Mouse (Mus musculus) adrenal gland, postnatal 36 days (tissue): ENCODE measurements around the gene Ppp2r3a. TPM values are rescaled to one million over a fixed set of nuclear protein-coding genes. Genes with fewer than 3 reads are reported as not detected.

Source experiments
- DNase-seq, 2 experiments: peaks; one replicate each; pipeline ENCODE4 v3.0.0; 2021; ENCODE audit warnings: mixed read lengths in 1 of 2
- total RNA-seq, 2 experiments: library from RNA; stranded (reverse); gene quantifications; 2 replicates each; pipeline ENCODE4 v1.2.3; 2021

The Ppp2r3a gene
- total RNA-seq, 2 experiments from 2014 or later: 22.2 to 27.7 TPM

DNA sequence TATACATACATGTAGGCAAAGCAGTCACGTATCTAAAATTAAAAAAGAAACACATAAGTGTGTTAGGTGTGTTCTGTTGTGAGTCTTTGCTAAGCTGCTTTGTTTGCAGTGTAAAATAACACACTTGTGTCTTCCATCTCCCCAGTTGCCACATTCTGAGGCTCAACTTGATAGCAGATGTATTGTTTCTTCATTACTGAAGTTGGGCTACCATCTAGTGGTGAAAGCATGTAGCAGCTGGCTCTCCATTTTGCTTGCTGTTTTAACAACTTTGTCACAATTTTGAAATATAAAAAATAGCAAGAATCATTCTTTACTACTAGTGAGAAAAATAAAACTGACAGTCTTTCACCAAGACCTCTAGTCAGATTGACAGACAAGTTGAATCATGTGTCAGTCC is 92.2 kb downstream of the Ppp2r3a start:
- DNase-seq: peak in 1 of 2 experiments; percentile 4

DNA sequence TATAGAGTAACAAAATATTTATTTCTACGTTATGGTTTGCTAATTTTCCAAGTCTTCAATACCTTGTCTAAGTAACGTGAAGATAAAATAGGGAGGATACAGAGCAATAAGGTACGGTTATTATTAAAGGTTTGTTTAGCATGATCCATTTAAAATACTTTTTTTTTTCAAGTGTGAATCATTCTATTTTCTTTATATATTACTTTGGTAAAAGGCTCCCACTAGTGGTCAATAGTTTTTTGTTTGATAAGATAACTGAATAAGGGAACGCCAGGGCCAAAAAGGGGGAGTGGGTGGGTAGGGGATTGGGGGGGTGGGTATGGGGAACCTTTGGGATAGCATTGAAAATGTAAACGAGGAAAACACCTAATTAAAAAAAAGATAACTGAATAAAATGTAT is 98.7 kb downstream of the Ppp2r3a start:
- DNase-seq: no peak

DNA sequence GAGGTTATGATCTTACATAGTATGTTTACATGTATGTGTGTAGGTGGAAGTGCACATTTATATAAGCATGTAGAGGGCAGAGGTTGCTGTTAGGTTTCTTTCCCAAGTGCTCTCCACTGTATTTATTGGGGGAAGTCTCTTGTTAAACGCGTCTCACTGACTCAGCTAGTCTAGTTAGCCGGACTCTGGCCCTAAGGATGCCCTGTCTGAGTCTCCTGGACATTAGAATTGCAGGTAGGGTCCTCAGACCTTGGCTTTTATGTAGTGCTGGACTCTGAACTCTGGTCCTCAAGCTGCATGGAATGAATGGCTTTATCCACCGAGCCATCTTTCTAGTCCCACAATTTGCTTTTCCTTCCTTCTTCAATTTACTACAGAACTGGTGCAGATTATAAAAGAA is 108.0 kb downstream of the Ppp2r3a start:
- DNase-seq: no peak

DNA sequence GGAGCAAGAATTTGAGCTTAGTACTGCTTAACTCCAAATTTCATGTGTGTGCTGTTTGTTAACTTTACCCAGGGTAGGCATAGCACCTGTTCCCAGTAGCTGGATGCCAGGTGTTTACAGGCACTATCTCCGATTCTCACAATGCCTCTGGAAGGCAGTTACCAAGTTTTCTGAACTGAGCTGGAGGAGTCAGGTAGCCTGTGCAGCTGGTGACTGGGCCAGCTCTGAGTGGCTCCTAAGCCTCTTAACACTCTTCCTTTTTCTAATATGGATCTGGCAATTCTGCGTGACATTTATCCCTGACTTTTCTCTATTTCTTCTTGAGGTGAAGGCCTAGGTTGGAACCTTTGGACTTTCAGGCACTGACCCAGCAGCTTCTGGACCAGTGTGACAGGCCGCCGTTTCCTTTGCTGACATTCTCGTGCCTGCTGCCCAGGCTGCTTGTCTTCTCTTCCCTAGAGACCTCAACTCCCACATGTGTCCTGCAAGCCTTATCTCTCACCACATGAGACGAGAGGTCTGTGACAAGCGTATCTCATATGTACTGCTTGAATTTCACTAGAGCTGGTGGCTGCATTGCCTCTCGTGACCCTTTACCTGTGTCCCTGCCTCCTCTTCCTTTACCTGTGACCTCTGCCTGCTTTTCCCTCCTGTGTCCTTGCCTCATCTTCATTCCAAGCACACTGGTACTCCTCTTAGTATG is 137.3 kb downstream of the Ppp2r3a start:
- DNase-seq: no peak

DNA sequence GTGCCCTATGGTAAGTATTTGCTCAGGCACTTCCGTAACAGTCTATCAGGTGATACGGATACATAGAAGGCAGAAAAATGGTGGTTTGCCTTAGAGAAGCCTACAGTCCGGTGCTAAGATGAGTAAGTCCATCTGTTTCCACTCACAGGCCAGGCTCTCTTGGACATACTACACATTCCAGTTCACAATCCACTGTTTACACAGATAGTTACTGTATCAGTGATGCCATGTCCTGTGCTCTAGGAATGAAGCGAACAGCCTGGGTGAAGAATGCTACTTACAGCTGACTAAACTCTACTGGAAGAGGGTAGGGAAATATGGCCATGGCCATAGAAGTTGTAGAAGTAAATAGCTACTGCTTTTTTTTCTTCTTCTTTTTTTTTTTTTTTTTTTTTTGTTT is 138.3 kb downstream of the Ppp2r3a start:
- no peak for DNase-seq

DNA sequence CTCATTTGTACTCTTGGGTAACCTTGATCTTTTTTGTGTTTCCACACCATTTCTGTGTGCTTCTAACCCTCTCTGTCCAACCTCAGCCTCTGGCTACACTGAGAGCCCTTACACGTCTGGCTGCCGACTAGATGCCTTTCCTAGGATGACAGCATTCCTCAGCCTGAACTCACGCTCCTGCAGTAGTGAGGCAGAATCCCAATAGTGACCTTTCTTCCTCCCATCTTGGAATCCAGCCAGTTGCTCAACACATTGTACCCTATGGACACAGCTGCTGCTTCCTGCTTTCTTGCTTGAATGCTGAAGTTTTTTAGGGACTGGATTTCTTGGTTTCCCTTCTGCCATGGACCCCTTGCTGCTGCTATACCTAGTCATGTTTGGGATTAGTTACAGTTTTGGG is 141.6 kb downstream of the Ppp2r3a start:
- DNase-seq: peak; percentile 22 to 45

DNA sequence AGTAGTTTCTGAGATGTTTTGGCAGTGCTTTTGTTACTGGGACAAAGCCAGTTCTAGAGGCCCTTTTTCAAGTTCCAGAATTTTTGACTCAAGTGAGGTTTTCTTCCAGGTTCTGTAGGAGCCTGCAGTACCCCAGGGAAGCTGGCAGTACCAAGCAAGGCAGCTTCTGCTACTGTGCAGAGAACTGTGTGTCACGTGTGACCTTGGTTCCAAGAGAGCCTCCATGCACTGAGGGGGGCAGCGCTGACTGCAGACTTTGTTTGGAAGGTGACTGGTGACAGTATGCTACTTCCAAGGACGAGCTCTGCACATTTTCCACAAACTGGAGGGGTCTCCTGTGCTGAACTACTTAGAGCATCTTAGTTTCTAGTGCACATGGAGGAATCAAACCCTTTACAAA is 144.2 kb downstream of the Ppp2r3a start:
- DNase-seq: peak; percentile 56 to 70

DNA sequence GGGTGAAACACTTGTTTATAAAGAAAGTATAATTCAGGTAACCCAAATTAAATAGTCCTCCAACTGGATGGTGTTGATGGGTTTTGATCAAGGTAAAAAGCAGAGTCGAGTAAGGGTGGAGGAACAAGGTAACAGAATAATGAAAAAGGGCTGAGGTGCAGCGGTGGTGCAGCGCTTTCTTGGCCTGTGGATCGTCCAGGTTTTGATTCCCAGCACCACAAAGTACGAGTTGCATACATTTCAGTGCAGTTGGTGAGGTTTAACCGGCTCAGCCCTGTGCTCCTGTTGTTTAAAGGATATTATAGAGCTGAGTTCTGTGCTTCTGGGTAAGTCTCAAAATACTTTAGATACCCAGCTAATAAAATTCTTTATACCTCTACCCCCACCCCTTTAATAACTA is 145.9 kb downstream of the Ppp2r3a start:
- DNase-seq: no peak

DNA sequence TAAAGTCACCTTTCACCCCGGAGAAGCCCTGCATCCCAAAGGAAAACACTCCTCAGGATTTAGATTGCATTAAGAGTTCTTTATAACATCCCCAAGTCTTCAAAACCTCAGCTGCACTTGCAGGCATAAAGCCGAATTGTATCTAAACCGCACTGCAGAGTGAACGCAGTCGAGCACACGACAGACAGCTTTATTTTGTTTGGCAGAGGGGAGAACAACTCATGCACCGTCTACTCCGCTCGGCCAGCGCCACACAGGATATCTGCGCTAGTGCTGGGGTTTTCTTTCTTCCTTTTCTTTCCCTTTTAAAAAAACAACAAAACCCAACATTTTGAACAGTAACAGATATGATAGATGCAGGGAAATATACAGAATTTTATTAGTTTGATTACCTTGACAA is 146.7 kb downstream of the Ppp2r3a start:
- DNase-seq: no peak

DNA sequence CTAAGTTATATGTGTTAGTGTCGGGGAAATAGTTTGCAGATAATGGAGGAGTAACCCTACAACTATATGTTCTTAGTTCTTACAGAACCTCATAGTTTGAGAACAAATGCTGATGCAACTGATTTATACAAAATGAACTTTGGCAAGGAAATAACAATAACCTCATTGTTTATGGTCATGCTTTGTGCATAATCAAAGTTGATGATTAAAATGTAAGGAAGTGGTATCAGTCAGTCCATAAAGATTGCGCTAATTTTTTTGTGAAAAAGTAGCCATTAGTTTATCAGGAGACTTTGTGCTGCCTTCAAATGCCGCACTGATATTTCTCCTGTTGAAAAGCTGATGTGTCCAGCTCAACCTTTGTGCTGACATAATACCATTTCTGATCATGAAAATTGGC is 149.3 kb downstream of the Ppp2r3a start:
- no peak for DNase-seq

DNA sequence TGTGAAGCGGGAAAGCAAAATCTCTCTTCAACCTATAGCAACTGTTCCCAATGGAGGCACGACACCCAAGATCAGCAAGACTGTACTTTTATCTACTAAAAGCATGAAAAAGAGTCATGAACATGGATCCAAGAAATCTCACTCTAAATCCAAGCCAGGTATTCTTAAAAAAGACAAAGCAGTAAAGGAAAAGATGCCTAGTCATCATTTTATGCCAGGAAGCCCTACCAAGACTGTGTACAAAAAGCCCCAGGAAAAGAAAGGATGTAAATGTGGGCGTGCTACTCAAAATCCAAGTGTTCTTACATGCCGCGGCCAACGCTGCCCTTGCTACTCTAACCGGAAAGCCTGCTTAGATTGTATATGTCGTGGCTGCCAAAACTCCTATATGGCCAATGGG is 150.0 kb downstream of the Ppp2r3a start:
- no peak for DNase-seq

DNA sequence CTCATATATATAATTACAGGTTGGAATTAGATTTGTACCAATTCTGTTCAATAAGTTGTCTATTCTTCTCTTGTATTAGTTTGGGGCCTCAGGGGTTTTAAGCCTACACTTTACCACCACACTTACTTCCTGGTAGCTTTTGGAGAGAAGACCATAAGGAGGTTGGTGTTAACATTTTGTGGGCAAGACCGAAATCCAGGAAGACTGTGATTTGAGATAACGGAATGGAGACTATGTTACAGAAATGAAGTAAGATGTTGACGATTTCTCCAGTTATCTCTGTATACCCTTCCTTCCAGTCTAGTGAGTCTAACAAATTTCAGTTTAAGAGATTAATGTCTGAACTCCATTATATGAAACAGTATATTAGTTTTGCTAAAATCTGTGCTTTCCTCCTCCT is 151.4 kb downstream of the Ppp2r3a start:
- DNase-seq: no peak

DNA sequence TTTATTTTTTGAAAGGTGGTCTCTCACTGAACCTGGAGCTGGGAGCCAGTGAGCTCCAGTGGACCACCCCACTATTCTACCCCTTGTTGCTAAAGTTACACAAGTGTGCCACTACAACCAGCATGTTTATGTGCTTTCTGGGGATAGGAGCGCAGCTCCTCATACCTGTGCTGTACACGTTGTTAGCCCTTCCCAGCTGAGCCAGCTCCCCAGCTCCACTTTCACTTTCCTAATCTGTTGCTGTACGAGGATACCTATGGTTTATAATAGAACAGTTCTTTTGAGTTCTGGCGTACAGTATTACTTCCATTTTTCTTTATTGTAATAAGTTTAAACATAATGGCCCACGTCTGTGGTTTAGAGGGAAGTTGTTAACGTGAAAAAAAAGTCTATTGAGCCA is 152.2 kb downstream of the Ppp2r3a start:
- DNase-seq: no peak

DNA sequence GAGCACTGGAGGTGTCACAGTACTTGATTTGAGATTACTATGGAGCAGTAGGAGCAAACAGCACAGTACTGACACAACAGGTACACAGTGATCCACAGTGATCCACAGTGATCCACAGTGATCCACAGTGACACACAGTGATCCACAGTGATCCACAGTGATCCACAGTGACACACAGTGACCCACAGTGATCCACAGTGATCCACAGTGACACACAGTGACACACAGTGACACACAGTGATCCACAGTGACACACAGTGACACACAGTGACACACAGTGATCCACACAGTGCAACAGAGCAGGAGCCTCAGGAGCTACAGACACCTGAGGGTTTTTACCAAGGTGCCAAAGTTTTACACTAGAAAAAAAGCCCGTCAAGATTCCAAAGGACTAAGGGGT is 154.1 kb downstream of the Ppp2r3a start:
- DNase-seq: no peak

DNA sequence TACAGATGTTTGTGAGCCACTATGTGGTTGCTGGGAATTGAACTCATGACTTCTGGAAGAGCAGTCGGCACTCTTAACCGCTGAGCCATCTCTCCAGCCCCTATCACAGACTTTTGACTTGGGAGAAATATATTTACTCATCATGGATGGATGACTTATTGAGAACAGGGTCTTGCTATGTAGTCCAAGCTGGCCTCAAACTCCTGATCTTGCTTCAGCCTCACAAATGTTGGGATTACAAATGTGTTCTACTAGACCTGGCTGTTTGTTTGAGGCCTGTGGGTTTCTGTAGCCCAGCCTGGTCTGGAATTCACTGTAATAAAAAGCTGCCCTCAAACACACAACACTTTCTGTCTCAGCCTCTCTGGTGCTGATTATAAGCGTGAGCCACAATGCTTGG is 155.1 kb downstream of the Ppp2r3a start:
- DNase-seq: no peak

DNA sequence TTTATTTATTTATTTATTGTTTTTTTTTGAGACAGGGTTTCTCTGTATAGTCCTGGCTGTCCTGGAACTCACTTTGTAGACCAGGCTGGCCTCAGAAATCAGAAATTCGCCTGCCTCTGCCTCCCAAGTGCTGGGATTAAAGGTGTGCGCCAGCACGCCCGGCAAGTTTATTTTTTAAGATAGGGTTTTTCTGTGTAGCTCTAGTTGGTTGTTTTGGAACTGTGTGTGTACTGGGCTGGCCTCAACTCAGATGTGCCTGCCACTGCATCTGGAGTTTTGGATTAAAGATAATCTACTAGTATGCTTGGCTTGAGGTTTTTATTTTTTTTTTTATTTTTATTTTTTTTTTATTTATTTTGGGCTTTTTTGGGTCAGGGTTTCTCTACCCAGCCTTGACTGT is 156.2 kb downstream of the Ppp2r3a start:
- no peak for DNase-seq

DNA sequence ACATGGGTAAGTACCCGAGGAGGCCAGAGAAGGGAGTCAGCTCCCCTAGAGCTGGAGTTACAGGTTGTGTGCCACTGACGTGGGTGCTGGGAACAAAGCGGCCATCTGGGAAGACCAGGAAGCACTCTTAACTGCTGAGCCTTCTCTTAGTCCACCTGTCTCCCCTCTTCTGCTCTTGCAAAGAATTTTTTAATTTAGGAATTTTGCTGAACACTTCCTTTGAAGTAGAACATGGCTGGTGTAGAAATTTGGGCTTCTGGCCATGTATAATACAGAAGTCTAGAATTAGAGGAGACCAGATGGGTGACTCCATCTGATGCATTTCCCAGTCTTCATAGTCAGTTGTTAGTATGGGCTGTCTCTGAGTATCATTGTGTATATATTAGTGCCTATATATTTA is 167.9 kb downstream of the Ppp2r3a start:
- no peak for DNase-seq

DNA sequence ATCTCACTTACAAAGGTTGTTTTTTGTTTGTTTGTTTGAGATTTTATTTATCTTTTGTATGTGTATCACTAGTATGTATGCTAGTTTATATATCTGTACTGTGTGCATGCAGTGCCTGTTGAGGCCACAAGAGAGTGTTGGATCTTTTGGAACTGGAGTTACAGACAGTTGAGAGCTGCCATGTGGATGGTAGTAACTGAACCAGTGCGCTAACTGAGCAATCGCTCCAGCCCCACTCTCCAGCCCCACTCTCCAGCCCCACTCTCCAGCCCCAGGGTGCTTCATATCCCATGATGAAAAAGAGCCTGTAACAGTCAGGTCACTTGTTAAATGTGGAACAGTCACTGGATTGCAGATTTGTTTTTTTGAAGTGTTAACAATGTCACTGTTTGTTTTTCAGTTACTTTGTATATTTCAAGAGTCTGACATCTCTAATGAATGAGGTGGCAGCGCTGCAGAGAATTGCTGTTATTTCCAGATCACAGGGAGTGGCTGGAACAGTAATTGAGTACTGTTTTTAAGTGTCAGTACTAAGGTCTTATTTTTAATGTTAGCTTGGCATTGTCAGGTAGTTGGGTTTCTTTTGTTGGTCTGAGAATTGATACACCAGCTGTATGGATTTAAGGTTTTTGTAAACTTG is 171.4 kb downstream of the Ppp2r3a start:
- DNase-seq: no peak

DNA sequence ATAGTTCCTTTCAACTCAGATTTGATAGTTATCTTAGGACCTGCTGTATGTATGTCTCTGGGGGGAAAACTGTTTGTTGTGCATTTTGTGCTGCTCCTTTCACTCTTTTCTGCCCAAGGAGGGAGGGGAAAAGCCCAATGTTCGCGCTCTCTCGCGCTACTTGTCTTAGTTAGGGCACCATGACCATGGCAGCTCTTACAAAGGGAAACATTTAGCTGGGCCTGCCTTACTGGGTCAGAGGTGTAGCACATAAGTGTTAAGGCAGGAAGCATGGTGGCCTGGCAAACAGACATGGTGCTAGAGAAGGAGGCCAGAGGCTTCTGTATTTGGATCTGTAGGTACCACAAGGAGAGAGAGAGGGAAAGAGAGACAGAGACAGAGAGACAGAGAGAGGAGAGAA is 173.0 kb downstream of the Ppp2r3a start:
- DNase-seq: no peak

DNA sequence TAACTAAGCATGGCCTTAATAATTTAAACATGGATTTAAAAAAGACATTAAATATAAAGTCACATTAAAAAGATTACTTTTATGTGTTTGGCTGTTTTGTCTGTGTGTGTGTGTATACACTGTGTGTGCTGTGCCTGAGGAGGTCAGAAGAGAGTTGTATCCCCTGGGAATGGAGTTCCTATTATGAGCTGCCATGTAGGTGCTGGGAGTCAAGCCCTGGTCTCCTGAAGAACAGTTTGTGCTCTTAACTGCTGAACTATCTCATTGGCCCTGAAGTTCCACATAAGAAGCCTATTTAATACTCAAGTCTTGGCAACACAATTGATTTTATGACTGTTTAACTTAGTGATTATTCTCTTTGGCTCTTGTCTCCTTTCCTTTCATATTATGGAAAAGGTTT is 174.1 kb downstream of the Ppp2r3a start:
- no peak for DNase-seq

DNA sequence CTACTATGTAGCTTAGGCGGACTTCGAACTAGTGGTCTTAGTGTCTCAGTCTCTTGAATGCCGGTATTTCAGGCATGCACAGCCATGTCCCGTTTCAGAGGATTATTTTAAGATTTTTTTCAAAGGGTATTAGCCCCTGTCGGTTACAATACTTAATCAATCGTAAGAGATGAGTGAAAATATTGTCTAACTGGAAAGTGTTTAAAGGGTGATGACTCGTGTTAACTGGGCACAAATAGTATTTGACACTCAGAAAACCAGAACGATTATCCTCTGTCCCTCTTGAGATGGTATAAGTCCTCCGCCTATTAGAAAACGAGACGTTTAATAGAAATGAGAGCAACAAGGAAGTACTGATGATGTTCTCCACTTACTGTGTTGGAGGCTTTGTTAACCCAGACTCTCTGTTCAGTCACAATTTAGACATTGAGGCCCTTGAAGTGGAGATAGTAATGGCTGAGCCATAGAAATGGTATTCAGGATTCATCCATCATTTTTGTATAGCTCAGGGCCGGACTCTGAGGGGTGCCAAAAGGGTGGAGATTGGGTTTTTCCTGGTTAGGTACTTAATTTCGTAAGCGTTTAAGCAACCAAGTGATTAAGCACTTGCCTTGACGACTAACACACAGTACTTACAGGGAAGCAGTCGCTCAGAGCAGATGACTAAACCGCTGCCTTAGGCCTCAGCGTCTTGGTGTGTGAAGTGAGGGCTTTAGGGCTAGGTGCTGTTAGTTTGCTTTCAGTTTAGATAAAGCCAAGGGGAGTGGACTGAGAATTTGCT is 175.3 kb downstream of the Ppp2r3a start:
- DNase-seq: peak; percentile 63 to 73

DNA sequence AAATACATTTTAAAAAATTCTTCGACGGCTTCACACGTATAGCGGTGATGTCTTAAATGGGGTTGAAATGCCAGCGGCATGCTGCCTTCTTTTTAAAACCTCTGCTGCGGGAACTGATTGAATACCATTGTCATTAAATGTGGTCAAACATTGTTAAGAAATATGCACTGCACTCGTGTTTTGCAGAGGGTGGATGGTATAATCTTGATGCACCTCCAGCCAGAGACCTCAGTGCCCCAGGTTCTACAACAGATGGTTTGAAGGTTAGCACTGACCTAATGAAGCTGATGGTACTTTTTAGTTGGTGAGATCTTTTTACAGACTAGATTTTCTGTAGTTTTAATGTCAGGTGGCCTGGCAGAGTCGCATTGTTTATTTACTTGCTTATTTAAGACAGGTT is 175.9 kb downstream of the Ppp2r3a start:
- DNase-seq: no peak

DNA sequence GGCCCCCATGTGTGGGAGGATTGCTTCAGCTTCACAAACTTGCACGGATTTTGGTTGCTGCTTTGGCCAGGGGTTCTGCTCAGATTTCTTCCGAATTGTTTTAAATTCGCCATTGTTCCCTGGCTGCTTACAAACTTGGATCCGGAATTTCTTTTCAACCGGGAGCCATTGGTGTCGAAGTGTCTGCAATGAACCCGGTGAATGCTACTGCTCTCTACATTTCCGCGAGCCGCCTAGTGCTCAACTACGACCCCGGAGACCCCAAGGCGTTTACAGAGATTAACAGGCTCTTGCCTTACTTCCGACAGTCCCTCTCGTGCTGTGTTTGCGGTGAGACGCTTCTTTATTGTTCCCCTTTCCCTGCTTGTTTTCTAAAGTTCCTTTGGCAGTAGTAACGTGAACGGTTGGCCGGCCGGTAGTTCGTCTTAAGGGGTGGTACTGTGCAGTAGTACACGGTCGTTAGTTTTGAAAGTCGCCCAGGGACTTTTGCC is 176.5 kb downstream of the Ppp2r3a start:
- DNase-seq: peak; percentile 32 to 34
